Mouse (Mus musculus) kidney, adult 2 months (tissue): ENCODE measurements around the gene Kdm6a. TPM values are rescaled to one million over a fixed set of nuclear protein-coding genes. Genes with fewer than 3 reads are reported as not detected.

Experiments used
- DNase-seq: peaks from one replicate; pipeline ENCODE4 v3.0.0; 2021
- H3K27ac ChIP-seq: fragments of 200-500 bp; 2 replicates; pipeline ENCODE4 v1.5.1; 2012; ENCODE audit warnings: low read depth, low read length, control low read depth, inconsistent platforms; ENCODE audit not compliant: insufficient read depth
- H3K27me3 ChIP-seq: fragments of 200-500 bp; replicated peaks from 2 replicates; pipeline ENCODE4 v1.6.1; 2012; ENCODE audit warnings: mild to moderate bottlenecking, moderate library complexity, low read length, inconsistent platforms; ENCODE audit not compliant: control insufficient read depth, insufficient read depth
- H3K36me3 ChIP-seq: fragments of 200-500 bp; 2 replicates; pipeline ENCODE4 v1.6.1; 2012; ENCODE audit warnings: mild to moderate bottlenecking, moderate library complexity, low read length, inconsistent platforms; ENCODE audit not compliant: control insufficient read depth, insufficient read depth
- H3K4me1 ChIP-seq: fragments of 200-500 bp; 2 replicates; pipeline ENCODE4 v1.6.1; 2011; ENCODE audit warnings: low read length; ENCODE audit not compliant: control insufficient read depth, insufficient read depth
- H3K4me3 ChIP-seq: fragments of 200-500 bp; 2 replicates; pipeline ENCODE4 v1.5.1; 2011; ENCODE audit warnings: mild to moderate bottlenecking, low read depth, low read length, control low read depth; ENCODE audit not compliant: insufficient read depth
- CTCF ChIP-seq: fragments of 200-500 bp; conservative IDR thresholded peaks from 2 replicates; pipeline ENCODE4 v1.5.1; 2011; ENCODE audit warnings: low read depth, mild to moderate bottlenecking, control low read depth, low read length, moderate library complexity, mixed read lengths; ENCODE audit not compliant: insufficient read depth, insufficient read length
- POLR2A ChIP-seq: fragments of 200-500 bp; IDR thresholded peaks from one replicate; pipeline ENCODE4 v1.6.1; 2011; ENCODE audit warnings: low read depth, low read length, control low read depth
- WGBS: fragments of 180-500 bp; shearing (Covaris S2); methylation state at CpG from one replicate; pipeline ENCODE4 v1.1.7; 2018; 5-methylcytosine and 5-hydroxymethylcytosine counted together
- polyA plus RNA-seq: library from polyadenylated mRNA; depleted of rRNA; stranded (reverse); fragments of >200 nt; gene quantifications from 2 replicates; pipeline ENCODE4 v1.2.3, GENCODE M21; 2012

Kdm6a gene
- polyA plus RNA-seq, 1 experiment: 15.8 TPM

- 44% methylated on average over 2 of the region's 2 CpGs for WGBS
- Histone ChIP-seq H3K4me1 (no peaks in the 10 kb centered on the region), H3K27me3 (no peaks in the 10 kb centered on the region), H3K27ac (no peak overlapping the region), H3K36me3 (no peaks in the 10 kb centered on the region), H3K4me3 (no peak overlapping the region)
- DNase-seq: no peak
- no peak for TF ChIP-seq CTCF
- no peak for TF ChIP-seq POLR2A
These were observed 2.7 kb downstream of the Kdm6a start for GRCm38 (mm10) chrX:18165121-18165520.

- DNase-seq: no peak
- no peak overlapping the region for H3K27ac ChIP-seq
- H3K36me3 ChIP-seq: no peaks in the 10 kb centered on the region
- no peaks in the 10 kb centered on the region for H3K4me1 ChIP-seq
- WGBS: 53% methylated on average over 3 of the region's 3 CpGs
- H3K27me3 ChIP-seq: no peaks in the 10 kb centered on the region
- TF ChIP-seq POLR2A (no peak), CTCF (no peak)
- no peak overlapping the region for H3K4me3 ChIP-seq
These were observed 4.6 kb downstream of the Kdm6a start for GRCm38 (mm10) chrX:18166961-18167360.

- H3K27me3 ChIP-seq: no peaks in the 10 kb centered on the region
- H3K36me3 ChIP-seq: no peaks in the 10 kb centered on the region
- DNase-seq: no peak
- H3K4me3 ChIP-seq: no peak overlapping the region
- H3K27ac ChIP-seq: no peak overlapping the region
- WGBS: 100% methylated on average over 1 of the region's 1 CpGs
- TF ChIP-seq POLR2A (no peak), CTCF (no peak)
- H3K4me1 ChIP-seq: peaks cover 2% of the 10 kb centered on the region; the same call in 1 of the 2 replicates
These were observed 6.6 kb downstream of the Kdm6a start for GRCm38 (mm10) chrX:18168940-18169339.

GRCm38 (mm10) chrX:18174831-18175230 is 12.5 kb downstream of the Kdm6a start:
- WGBS: 5% methylated on average over 4 of the region's 4 CpGs
- Histone ChIP-seq H3K4me1 (peaks cover 2% of the 10 kb centered on the region; the same call in 1 of the 2 replicates), H3K36me3 (no peaks in the 10 kb centered on the region), H3K27ac (no peak overlapping the region), H3K4me3 (no peak overlapping the region), H3K27me3 (no peaks in the 10 kb centered on the region)
- no peak for TF ChIP-seq CTCF
- no peak for TF ChIP-seq POLR2A
- DNase-seq: peak; percentile 28

GRCm38 (mm10) chrX:18177803-18178202 is 15.4 kb downstream of the Kdm6a start:
- TF ChIP-seq CTCF (no peak), POLR2A (no peak)
- peaks cover 2% of the 10 kb centered on the region; the same call in 1 of the 2 replicates for H3K4me1 ChIP-seq
- H3K36me3 ChIP-seq: no peaks in the 10 kb centered on the region
- no peak overlapping the region for H3K27ac ChIP-seq
- 81% methylated on average over 4 of the region's 4 CpGs for WGBS
- H3K4me3 ChIP-seq: no peak overlapping the region
- no peak for DNase-seq
- H3K27me3 ChIP-seq: no peaks in the 10 kb centered on the region

- no peak overlapping the region for H3K27ac ChIP-seq
These were observed 17.1 kb downstream of the Kdm6a start for GRCm38 (mm10) chrX:18179492-18179891.

GRCm38 (mm10) chrX:18187203-18187602 is 24.8 kb downstream of the Kdm6a start:
- no peak for TF ChIP-seq POLR2A
- no peak for TF ChIP-seq CTCF
- H3K36me3 ChIP-seq: no peaks in the 10 kb centered on the region
- DNase-seq: no peak
- H3K4me1 ChIP-seq: peaks cover 5% of the 10 kb centered on the region; the same call in 1 of the 2 replicates
- H3K27ac ChIP-seq: no peak overlapping the region
- no peak overlapping the region for H3K4me3 ChIP-seq
- no peaks in the 10 kb centered on the region for H3K27me3 ChIP-seq

More at GRCm38 (mm10) chrX:18179492-18179891, 17.1 kb downstream of the Kdm6a start:
- Histone ChIP-seq H3K4me3 (no peak overlapping the region), H3K27me3 (no peaks in the 10 kb centered on the region), H3K4me1 (no peaks in the 10 kb centered on the region; the same call in 1 of the 2 replicates), H3K36me3 (no peaks in the 10 kb centered on the region)
- WGBS: 71% methylated on average over 1 of the region's 1 CpGs
- DNase-seq: no peak
- TF ChIP-seq CTCF: no peak
- TF ChIP-seq POLR2A: no peak

GRCm38 (mm10) chrX:18188293-18188692 is 25.9 kb downstream of the Kdm6a start:
- H3K36me3 ChIP-seq: no peaks in the 10 kb centered on the region
- DNase-seq: no peak
- 91% methylated on average over 2 of the region's 2 CpGs for WGBS
- TF ChIP-seq CTCF (no peak), POLR2A (no peak)
- no peaks in the 10 kb centered on the region for H3K27me3 ChIP-seq
- H3K4me1 ChIP-seq: peaks cover 8% of the 10 kb centered on the region; the same call in 1 of the 2 replicates
- no peak overlapping the region for H3K27ac ChIP-seq
- no peak overlapping the region for H3K4me3 ChIP-seq
